Mouse (Mus musculus) midbrain, embryonic 16.5 days (tissue): ENCODE results near the gene Aqp9. TPM values are rescaled to one million over a fixed set of nuclear protein-coding genes. Genes with fewer than 3 reads are reported as not detected.

Experiments used
- ATAC-seq: fragments of 200-750 bp; cut with Nextera tagmentation; 2 replicates; pipeline ENCODE4 v1.8.0; 2017; ENCODE audit warnings: moderate TSS enrichment
- H3K27ac ChIP-seq: fragments of 300-500 bp; sonication (generic); 2 replicates; pipeline ENCODE4 v1.5.1; 2014; ENCODE audit warnings: mild to moderate bottlenecking, low read length, mixed read lengths
- H3K27me3 ChIP-seq: fragments of 300-500 bp; sonication (generic); 2 replicates; pipeline ENCODE4 v1.6.1; 2014; ENCODE audit warnings: low read depth, low read length, mixed read lengths; ENCODE audit not compliant: control insufficient read depth, insufficient read depth
- H3K36me3 ChIP-seq: fragments of 300-500 bp; sonication (generic); 2 replicates; pipeline ENCODE4 v1.6.1; 2014; ENCODE audit warnings: mild to moderate bottlenecking, low read length, moderate library complexity, mixed read lengths; ENCODE audit not compliant: control insufficient read depth, insufficient read depth
- H3K4me1 ChIP-seq: fragments of 300-500 bp; sonication (generic); 2 replicates; pipeline ENCODE4 v1.6.1; 2014; ENCODE audit warnings: mild to moderate bottlenecking, low read length, mixed read lengths; ENCODE audit not compliant: control insufficient read depth, insufficient read depth
- H3K4me2 ChIP-seq: fragments of 300-500 bp; sonication (generic); 2 replicates; pipeline ENCODE4 v1.6.1; 2014; ENCODE audit warnings: mild to moderate bottlenecking, low read length, mixed read lengths
- H3K4me3 ChIP-seq: fragments of 300-500 bp; sonication (generic); 2 replicates; pipeline ENCODE4 v1.5.1; 2014; ENCODE audit warnings: low read depth, mild to moderate bottlenecking, low read length, moderate library complexity, mixed read lengths
- H3K9ac ChIP-seq: fragments of 300-500 bp; sonication (generic); 2 replicates; pipeline ENCODE4 v1.6.1; 2014; ENCODE audit warnings: low read depth, low read length, mixed read lengths
- H3K9me3 ChIP-seq: fragments of 300-500 bp; sonication (generic); replicated peaks from 2 replicates; pipeline ENCODE4 v1.6.1; 2014; ENCODE audit warnings: mild to moderate bottlenecking, low read length, mixed read lengths; ENCODE audit not compliant: control insufficient read depth, poor library complexity, severe bottlenecking
- WGBS: fragments of 180-500 bp; shearing (Covaris S2); extraction: QIAGEN DNeasy Blood & Tissue Kit; methylation state at CpG from one replicate; pipeline ENCODE4 v1.1.7; 2014; 5-methylcytosine and 5-hydroxymethylcytosine counted together
- polyA plus RNA-seq: library from polyadenylated mRNA; unstranded; fragments of >200 nt; fragmentation: Nextera tagmentation; extraction: Ambion mirVana; gene quantifications from 2 replicates; pipeline ENCODE4 v1.2.1, GENCODE M21; 2015

Gene Aqp9
- polyA plus RNA-seq, 1 experiment from 2014 or later, result 1.2 TPM

GRCm38 (mm10) chr9:71155399-71156005 lies 13.0 kb downstream of the Aqp9 start:
- Histone ChIP-seq H3K4me3 (no peak overlapping the region), H3K9me3 (no peaks in the 10 kb centered on the region), H3K4me1 (no peaks in the 10 kb centered on the region), H3K36me3 (no peaks in the 10 kb centered on the region), H3K4me2 (no peak overlapping the region), H3K27ac (no peak overlapping the region), H3K27me3 (no peaks in the 10 kb centered on the region), H3K9ac (no peak overlapping the region)
- WGBS, result 89% methylated on average over 7 of the region's 7 CpGs
- no peak for ATAC-seq

DNA sequence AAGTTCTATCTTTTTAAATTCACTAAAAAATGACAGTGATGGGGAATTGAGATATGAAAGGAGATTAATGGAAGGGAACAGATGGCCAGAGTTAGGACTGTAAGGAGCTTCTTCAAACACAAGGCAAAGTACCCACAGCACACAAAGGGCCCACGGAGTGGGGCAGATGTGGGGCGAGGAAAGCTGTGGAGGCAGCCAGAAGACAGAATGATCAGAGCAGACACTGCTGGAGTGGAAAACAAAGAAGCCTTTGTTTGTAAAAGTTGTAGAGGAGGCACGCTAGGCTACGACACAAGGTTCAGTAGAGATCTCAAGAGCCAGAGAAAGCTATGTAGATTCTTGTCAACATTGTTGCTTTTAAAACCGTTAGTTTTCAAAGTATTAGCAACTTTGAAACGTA lies 17.1 kb downstream of the Aqp9 start:
- no peak overlapping the region for H3K4me3 ChIP-seq
- H3K9ac ChIP-seq, result no peak overlapping the region
- ATAC-seq, result no peak
- no peaks in the 10 kb centered on the region for H3K9me3 ChIP-seq
- H3K27ac ChIP-seq, result no peak overlapping the region
- no peak overlapping the region for H3K4me2 ChIP-seq
- no peaks in the 10 kb centered on the region for H3K27me3 ChIP-seq
- H3K4me1 ChIP-seq, result no peaks in the 10 kb centered on the region
- WGBS, result 39% methylated on average over 6 of the region's 6 CpGs
- H3K36me3 ChIP-seq, result no peaks in the 10 kb centered on the region

DNA sequence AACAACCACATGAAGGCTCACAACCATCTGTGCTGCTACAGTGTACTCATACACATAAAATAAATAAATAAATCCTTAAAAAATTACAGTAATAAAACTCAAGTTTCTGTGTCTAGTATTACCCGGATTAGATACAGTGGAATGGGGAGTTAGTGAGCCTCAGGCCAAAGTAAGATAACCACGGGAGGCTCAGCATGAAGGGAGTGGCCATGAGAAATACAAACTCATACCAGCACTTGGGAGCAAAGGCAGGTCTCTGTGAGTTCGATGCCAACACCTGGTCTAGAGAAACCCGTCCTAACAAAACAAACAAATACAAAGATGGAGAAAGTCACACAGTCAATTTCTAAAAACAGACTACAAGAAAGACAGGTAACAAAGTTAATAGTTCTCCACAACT lies 18.3 kb downstream of the Aqp9 start:
- no peak overlapping the region for H3K27ac ChIP-seq
- no peaks in the 10 kb centered on the region for H3K36me3 ChIP-seq
- no peak overlapping the region for H3K4me3 ChIP-seq
- no peak for ATAC-seq
- no peaks in the 10 kb centered on the region for H3K9me3 ChIP-seq
- H3K27me3 ChIP-seq, result no peaks in the 10 kb centered on the region
- 97% methylated on average over 4 of the region's 4 CpGs for WGBS
- H3K4me1 ChIP-seq, result no peaks in the 10 kb centered on the region
- H3K9ac ChIP-seq, result no peak overlapping the region
- no peak overlapping the region for H3K4me2 ChIP-seq

DNA sequence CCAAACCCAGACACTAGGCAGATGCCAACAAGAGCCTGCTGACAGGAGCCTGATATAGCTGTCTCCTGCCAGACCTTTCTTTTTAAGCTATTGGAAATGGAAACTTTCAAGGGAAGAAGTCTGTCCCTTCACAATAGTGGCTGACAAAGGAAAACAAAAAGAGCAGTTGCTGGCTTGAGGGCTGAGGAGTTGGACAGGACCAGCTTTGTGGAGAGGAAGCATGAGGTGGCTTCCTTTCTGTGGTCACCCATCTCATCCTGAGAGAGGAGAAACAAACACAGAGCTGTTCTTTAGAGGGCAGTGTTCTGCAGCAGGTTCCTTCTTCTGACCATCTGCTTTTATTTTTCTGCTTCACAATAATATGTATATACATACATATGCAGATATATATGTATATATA lies 19.6 kb downstream of the Aqp9 start:
- Histone ChIP-seq H3K4me3 (no peak overlapping the region), H3K27ac (no peak overlapping the region), H3K27me3 (no peaks in the 10 kb centered on the region), H3K9ac (no peak overlapping the region), H3K9me3 (no peaks in the 10 kb centered on the region), H3K4me1 (no peaks in the 10 kb centered on the region), H3K36me3 (no peaks in the 10 kb centered on the region), H3K4me2 (no peak overlapping the region)
- ATAC-seq, result no peak

DNA sequence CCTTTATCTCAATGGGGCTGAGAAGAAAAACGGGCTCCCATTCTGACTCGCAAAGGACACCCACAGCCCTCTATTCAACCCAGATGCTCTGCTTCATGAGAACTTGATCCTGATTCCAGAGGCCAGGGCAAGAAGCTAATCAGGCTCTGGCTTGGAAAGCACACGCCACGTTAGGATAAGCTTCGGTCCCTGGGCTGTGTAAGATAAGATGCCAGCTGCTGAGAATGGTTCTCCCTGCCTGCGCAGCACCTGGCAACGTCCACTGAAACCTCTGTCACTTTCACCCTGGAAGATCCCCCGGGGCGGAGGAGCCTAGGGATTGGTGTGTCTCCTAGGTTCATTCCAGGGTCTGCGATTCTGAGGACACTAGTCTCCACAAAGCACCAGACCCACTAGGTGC lies 22.3 kb downstream of the Aqp9 start:
- Histone ChIP-seq H3K36me3 (no peaks in the 10 kb centered on the region), H3K27me3 (no peaks in the 10 kb centered on the region), H3K4me1 (no peaks in the 10 kb centered on the region), H3K9ac (no peak overlapping the region), H3K4me3 (no peak overlapping the region), H3K4me2 (no peak overlapping the region), H3K9me3 (no peaks in the 10 kb centered on the region), H3K27ac (no peak overlapping the region)
- 87% methylated on average over 10 of the region's 10 CpGs for WGBS
- no peak for ATAC-seq

- H3K36me3 ChIP-seq, result no peaks in the 10 kb centered on the region
- 87% methylated on average over 8 of the region's 8 CpGs for WGBS
- no peak overlapping the region for H3K9ac ChIP-seq
- no peaks in the 10 kb centered on the region for H3K9me3 ChIP-seq
- no peaks in the 10 kb centered on the region for H3K27me3 ChIP-seq
- H3K4me3 ChIP-seq, result no peak overlapping the region
- ATAC-seq, result no peak
- no peaks in the 10 kb centered on the region for H3K4me1 ChIP-seq
- H3K4me2 ChIP-seq, result no peak overlapping the region
- H3K27ac ChIP-seq, result no peak overlapping the region
Observed at GRCm38 (mm10) chr9:71140205-71140604, 28.3 kb downstream of the Aqp9 start.

GRCm38 (mm10) chr9:71138936-71139335 lies 29.5 kb downstream of the Aqp9 start:
- 97% methylated on average over 2 of the region's 2 CpGs for WGBS
- Histone ChIP-seq H3K4me2 (no peak overlapping the region), H3K4me1 (no peaks in the 10 kb centered on the region), H3K27me3 (no peaks in the 10 kb centered on the region), H3K36me3 (no peaks in the 10 kb centered on the region), H3K4me3 (no peak overlapping the region), H3K9me3 (no peaks in the 10 kb centered on the region), H3K9ac (no peak overlapping the region), H3K27ac (no peak overlapping the region)
- no peak for ATAC-seq

- no peak for ATAC-seq
- H3K27me3 ChIP-seq, result no peaks in the 10 kb centered on the region
- H3K9me3 ChIP-seq, result no peaks in the 10 kb centered on the region
- no peak overlapping the region for H3K4me2 ChIP-seq
- H3K9ac ChIP-seq, result no peak overlapping the region
- H3K27ac ChIP-seq, result no peak overlapping the region
- no peaks in the 10 kb centered on the region for H3K36me3 ChIP-seq
- H3K4me3 ChIP-seq, result no peak overlapping the region
- WGBS, result 82% methylated on average over 6 of the region's 6 CpGs
- no peaks in the 10 kb centered on the region for H3K4me1 ChIP-seq
Observed at GRCm38 (mm10) chr9:71137267-71137945, 31.1 kb downstream of the Aqp9 start.

GRCm38 (mm10) chr9:71135073-71135472 lies 33.4 kb downstream of the Aqp9 start:
- H3K36me3 ChIP-seq, result no peaks in the 10 kb centered on the region
- no peaks in the 10 kb centered on the region for H3K9me3 ChIP-seq
- H3K4me2 ChIP-seq, result no peak overlapping the region
- H3K27me3 ChIP-seq, result no peaks in the 10 kb centered on the region
- H3K4me1 ChIP-seq, result no peaks in the 10 kb centered on the region
- no peak overlapping the region for H3K27ac ChIP-seq
- 66% methylated on average over 5 of the region's 5 CpGs for WGBS
- ATAC-seq, result no peak
- H3K9ac ChIP-seq, result no peak overlapping the region
- H3K4me3 ChIP-seq, result no peak overlapping the region
